ENCODE assay signal across 9 mouse cellular contexts in the genomic region with DNA sequence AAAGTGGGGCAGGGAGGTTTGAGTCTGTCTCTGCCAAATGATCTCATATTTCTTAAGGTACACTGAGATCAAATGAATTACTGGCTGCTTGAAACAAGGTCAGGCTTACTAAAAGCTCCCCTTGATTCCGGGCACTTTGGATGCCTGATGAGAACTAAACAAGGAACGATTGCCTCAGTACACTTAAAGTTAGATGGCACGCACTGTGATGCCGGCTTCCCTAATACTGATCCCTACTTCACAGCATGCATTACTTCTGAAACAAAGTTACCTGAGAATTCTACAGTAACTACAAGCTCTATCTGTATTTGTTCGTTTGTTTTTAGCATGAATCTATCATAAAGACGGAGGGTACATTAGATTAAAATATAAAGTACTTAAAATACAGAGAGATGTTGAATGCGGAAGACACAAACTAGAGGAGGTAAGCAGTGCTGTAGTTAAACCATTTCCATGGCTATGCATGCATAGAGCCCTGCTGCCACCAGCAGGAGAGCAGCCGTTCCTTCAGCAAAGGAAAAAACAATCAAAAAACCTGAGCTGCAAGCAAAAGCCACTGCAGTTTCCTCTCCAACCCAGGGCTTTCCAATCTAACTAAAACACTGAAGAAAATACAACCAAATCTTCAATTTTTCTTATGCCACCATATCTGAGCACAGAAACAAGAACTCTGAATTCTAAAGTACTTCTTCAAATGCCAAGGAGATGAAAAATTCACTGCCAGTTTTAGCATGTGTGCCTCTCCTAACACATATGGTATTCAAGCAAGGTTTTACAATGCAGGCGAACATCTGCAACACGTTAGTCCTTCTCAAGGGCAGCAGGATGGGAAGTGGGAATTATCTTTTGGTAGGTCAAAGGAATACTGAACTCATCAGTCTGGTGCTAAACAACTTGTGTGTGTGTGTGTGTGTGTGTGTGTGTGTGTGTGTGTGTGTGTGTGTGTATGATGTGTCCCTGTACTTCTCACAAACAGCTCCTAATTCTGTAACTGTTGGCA.
DNase-seq lines count a peak whose midpoint lies in the region; ATAC-seq lines count a peak whose summit lies in the region.
"Had no signal": no experiment of that assay in that cellular context is flagged by ENCODE, and none has a peak within 500 bp of the region (broad histone marks: within the 10 kb centered on the region; RNA-seq: fewer than 3 reads in every experiment).

No protein-coding gene starts in this region.

- peak; percentile 9 for DNase-seq in kidney, adult 18-20 months
- DNase-seq in adipocyte (ENCODE audit: low spot score) = peak; percentile 71
- DNase-seq in embryonic facial prominence, embryonic 11.5 days (ENCODE audit: low spot score) = peak; percentile 67
- DNase-seq in kidney, adult 8-10 months = peak; percentile 5 to 10
- peak; percentile 30 to 45 for DNase-seq in thymus, postnatal 36 days

- no peaks in the 10 kb centered on the region for H3K4me1 ChIP-seq in kidney, embryonic 15.5 days
- no peaks in the 10 kb centered on the region for H3K4me1 ChIP-seq in embryonic facial prominence, embryonic 11.5 days (ENCODE audit: control insufficient read depth, insufficient read depth, low read length)
- H3K4me1 ChIP-seq in limb, embryonic 13.5 days = no peaks in the 10 kb centered on the region
- no peaks in the 10 kb centered on the region for H3K4me1 ChIP-seq in neural tube, embryonic 13.5 days (replicated peaks)

- no peak overlapping the region for H3K4me3 ChIP-seq in kidney, embryonic 15.5 days (replicated peaks)
- no peak overlapping the region for H3K4me3 ChIP-seq in embryonic facial prominence, embryonic 11.5 days (ENCODE audit: low read depth, low read length)
- no peak overlapping the region for H3K4me3 ChIP-seq in limb, embryonic 13.5 days
- H3K4me3 ChIP-seq in neural tube, embryonic 13.5 days = no peak overlapping the region
- H3K4me3 ChIP-seq: myocyte had no signal

- no peaks in the 10 kb centered on the region for H3K27me3 ChIP-seq in kidney, embryonic 15.5 days
- H3K27me3 ChIP-seq in embryonic facial prominence, embryonic 11.5 days (ENCODE audit: control insufficient read depth, insufficient read depth, low read length) = no peaks in the 10 kb centered on the region
- no peaks in the 10 kb centered on the region for H3K27me3 ChIP-seq in limb, embryonic 13.5 days
- H3K27me3 ChIP-seq in neural tube, embryonic 13.5 days = no peaks in the 10 kb centered on the region

- no peak overlapping the region for H3K9ac ChIP-seq in kidney, embryonic 15.5 days
- H3K9ac ChIP-seq in embryonic facial prominence, embryonic 11.5 days (replicated peaks; ENCODE audit: low read length) = no peak overlapping the region
- H3K9ac ChIP-seq in limb, embryonic 13.5 days = no peak overlapping the region
- H3K9ac ChIP-seq in neural tube, embryonic 13.5 days = no peak overlapping the region

- no peaks in the 10 kb centered on the region for H3K36me3 ChIP-seq in kidney, embryonic 15.5 days
- H3K36me3 ChIP-seq in embryonic facial prominence, embryonic 11.5 days (replicated peaks; ENCODE audit: control insufficient read depth, insufficient read depth, low read depth, low read length) = no peaks in the 10 kb centered on the region
- H3K36me3 ChIP-seq in limb, embryonic 13.5 days = no peaks in the 10 kb centered on the region
- H3K36me3 ChIP-seq in neural tube, embryonic 13.5 days = no peaks in the 10 kb centered on the region

- H3K9me3 ChIP-seq in kidney, embryonic 15.5 days (replicated peaks) = no peaks in the 10 kb centered on the region
- H3K9me3 ChIP-seq in embryonic facial prominence, embryonic 11.5 days (replicated peaks; ENCODE audit: control insufficient read depth, low read length) = no peaks in the 10 kb centered on the region
- H3K9me3 ChIP-seq in limb, embryonic 13.5 days = no peaks in the 10 kb centered on the region
- H3K9me3 ChIP-seq in neural tube, embryonic 13.5 days = no peaks in the 10 kb centered on the region

- WGBS in kidney, embryonic 15.5 days = 53% methylated on average over 10 of the region's 10 CpGs
- WGBS in embryonic facial prominence, embryonic 11.5 days = 47% methylated on average over 10 of the region's 10 CpGs
- 36% methylated on average over 10 of the region's 10 CpGs for WGBS in limb, embryonic 13.5 days
- WGBS in neural tube, embryonic 13.5 days = 71% methylated on average over 10 of the region's 10 CpGs

- ATAC-seq in kidney, embryonic 15.5 days (replicated peaks; ENCODE audit: low FRiP score) = no peak; the same call in 1 of the 2 replicates
- no peak for ATAC-seq in embryonic facial prominence, embryonic 11.5 days (replicated peaks; ENCODE audit: insufficient number of reproducible peaks, low FRiP score, low TSS enrichment, low read depth)
- ATAC-seq in limb, embryonic 13.5 days (ENCODE audit: low FRiP score, low read depth) = peak; percentile 91; the same call in 1 of the 2 replicates
- peak; percentile 90 for ATAC-seq in neural tube, embryonic 13.5 days (ENCODE audit: low read depth)

- H3K4me2 ChIP-seq in kidney, embryonic 15.5 days = no peak overlapping the region
- H3K4me2 ChIP-seq in embryonic facial prominence, embryonic 11.5 days (ENCODE audit: low read depth, low read length) = no peak overlapping the region
- 0 out of 2 replicates have a peak overlapping the region, but pooled peaks have one; percentile 5 for H3K4me2 ChIP-seq in limb, embryonic 13.5 days (replicated peaks)
- no peak overlapping the region for H3K4me2 ChIP-seq in neural tube, embryonic 13.5 days

- no peak overlapping the region for H3K27ac ChIP-seq in kidney, embryonic 15.5 days
- H3K27ac ChIP-seq in embryonic facial prominence, embryonic 11.5 days (replicated peaks; ENCODE audit: low read depth, low read length) = no peak overlapping the region
- H3K27ac ChIP-seq in limb, embryonic 13.5 days = peak overlapping the region; percentile 48; the same call in 1 of the 2 replicates
- H3K27ac ChIP-seq in neural tube, embryonic 13.5 days (replicated peaks) = no peak overlapping the region

Comparison
In these comparisons a context has a peak if more than half of its experiments do, and no peak if none do; other contexts are left out.
1. DNase-seq: peak in every context shown above with its lines; median percentile 71 in adipocyte; 67 in embryonic facial prominence, embryonic 11.5 days; 38 in thymus, postnatal 36 days; 9 in kidney, adult 18-20 months; 8 in kidney, adult 8-10 months.
2. ATAC-seq: peak in limb, embryonic 13.5 days (single experiment) and neural tube, embryonic 13.5 days (single experiment); none in kidney, embryonic 15.5 days (single experiment) and embryonic facial prominence, embryonic 11.5 days (single experiment).